Mouse (Mus musculus) cortical plate, adult 2 months (tissue): ENCODE data around the gene Zfp715. TPM values are rescaled to one million over a fixed set of nuclear protein-coding genes. Genes with fewer than 3 reads are reported as not detected.

Experiments
- H3K27ac ChIP-seq: fragments of 200-500 bp; 2 replicates; pipeline ENCODE4 v1.5.1; 2012; ENCODE audit warnings: low read length, control low read depth, inconsistent platforms; ENCODE audit not compliant: insufficient read depth
- H3K4me1 ChIP-seq: fragments of 200-500 bp; 2 replicates; pipeline ENCODE4 v1.6.1; 2011; ENCODE audit warnings: low read length; ENCODE audit not compliant: control insufficient read depth, insufficient read depth
- H3K4me3 ChIP-seq: fragments of 200-500 bp; 2 replicates; pipeline ENCODE4 v1.5.1; 2011; ENCODE audit warnings: mild to moderate bottlenecking, low read length, control low read depth; ENCODE audit not compliant: insufficient read depth
- CTCF ChIP-seq: fragments of 200-500 bp; IDR thresholded peaks from 2 replicates; pipeline ENCODE4 v1.5.1; 2011; ENCODE audit warnings: mild to moderate bottlenecking, control low read depth, low read length; ENCODE audit not compliant: insufficient read depth; ENCODE audit errors: extremely low read depth
- POLR2A ChIP-seq: fragments of 200-500 bp; IDR thresholded peaks from 2 replicates; pipeline ENCODE4 v1.6.1; 2011; ENCODE audit warnings: mild to moderate bottlenecking, low read length, control low read depth; ENCODE audit not compliant: insufficient read depth; ENCODE audit errors: extremely low read depth
- polyA plus RNA-seq: library from polyadenylated mRNA; depleted of rRNA; stranded (reverse); fragments of >200 nt; gene quantifications from 2 replicates; pipeline ENCODE4 v1.2.3, GENCODE M21; 2012

The Zfp715 gene
- polyA plus RNA-seq, 1 experiment, result 15.3 TPM

GRCm38 (mm10) chr7:43346148-43346547 lies 33.1 kb upstream of the Zfp715 start:
- H3K4me1 ChIP-seq, result no peaks in the 10 kb centered on the region
- H3K4me3 ChIP-seq, result no peak overlapping the region
- no peak for TF ChIP-seq POLR2A
- no peak for TF ChIP-seq CTCF
- H3K27ac ChIP-seq, result no peak overlapping the region

- Histone ChIP-seq H3K4me3 (no peak overlapping the region), H3K27ac (no peak overlapping the region), H3K4me1 (no peaks in the 10 kb centered on the region)
- TF ChIP-seq CTCF (no peak), POLR2A (no peak)
Observed at GRCm38 (mm10) chr7:43344491-43344890, 31.4 kb upstream of the Zfp715 start.

GRCm38 (mm10) chr7:43344020-43344419 lies 30.9 kb upstream of the Zfp715 start:
- H3K4me3 ChIP-seq, result no peak overlapping the region
- H3K4me1 ChIP-seq, result no peaks in the 10 kb centered on the region
- TF ChIP-seq POLR2A (no peak), CTCF (no peak)
- H3K27ac ChIP-seq, result no peak overlapping the region

GRCm38 (mm10) chr7:43343191-43343590 lies 30.1 kb upstream of the Zfp715 start:
- TF ChIP-seq CTCF, result no peak
- no peak for TF ChIP-seq POLR2A
- no peaks in the 10 kb centered on the region for H3K4me1 ChIP-seq
- H3K27ac ChIP-seq, result no peak overlapping the region
- no peak overlapping the region for H3K4me3 ChIP-seq

- Histone ChIP-seq H3K4me1 (no peaks in the 10 kb centered on the region), H3K27ac (no peak overlapping the region), H3K4me3 (no peak overlapping the region)
- TF ChIP-seq POLR2A, result no peak
- TF ChIP-seq CTCF, result no peak
Observed at GRCm38 (mm10) chr7:43340771-43341170, 27.7 kb upstream of the Zfp715 start.

- no peak for TF ChIP-seq POLR2A
Observed at GRCm38 (mm10) chr7:43333899-43334298, 20.8 kb upstream of the Zfp715 start.

GRCm38 (mm10) chr7:43333203-43333602 lies 20.1 kb upstream of the Zfp715 start:
- Histone ChIP-seq H3K27ac (no peak overlapping the region), H3K4me3 (no peak overlapping the region), H3K4me1 (no peaks in the 10 kb centered on the region)
- TF ChIP-seq CTCF (peak; percentile 36; the same call in 1 of the 2 replicates), POLR2A (no peak)

More at GRCm38 (mm10) chr7:43333899-43334298, 20.8 kb upstream of the Zfp715 start:
- H3K4me3 ChIP-seq, result no peak overlapping the region
- no peak overlapping the region for H3K27ac ChIP-seq
- H3K4me1 ChIP-seq, result no peaks in the 10 kb centered on the region

- Histone ChIP-seq H3K4me1 (no peaks in the 10 kb centered on the region), H3K4me3 (no peak overlapping the region), H3K27ac (no peak overlapping the region)
- no peak for TF ChIP-seq CTCF
- no peak for TF ChIP-seq POLR2A
Observed at GRCm38 (mm10) chr7:43328101-43328500, 15.0 kb upstream of the Zfp715 start.

- Histone ChIP-seq H3K4me1 (no peaks in the 10 kb centered on the region), H3K27ac (no peak overlapping the region), H3K4me3 (no peak overlapping the region)
- TF ChIP-seq CTCF (no peak), POLR2A (no peak)
Observed at GRCm38 (mm10) chr7:43326223-43326780, 13.2 kb upstream of the Zfp715 start.

GRCm38 (mm10) chr7:43312386-43313012 lies 595 bp downstream of the Zfp715 start:
- Histone ChIP-seq H3K4me3 (peak overlapping the region; percentile 95), H3K27ac (peak overlapping the region; percentile 85), H3K4me1 (no peaks in the 10 kb centered on the region)
- TF ChIP-seq POLR2A (no peak), CTCF (no peak)
